Mouse (Mus musculus) liver, embryonic 14.5 days (tissue): ENCODE measurements around the gene Kdm1a. TPM values are rescaled to one million over a fixed set of nuclear protein-coding genes. Genes with fewer than 3 reads are reported as not detected.

ENCODE experiments used
- ATAC-seq: fragments of 200-750 bp; cut with Nextera tagmentation; 2 replicates; pipeline ENCODE4 v1.8.0; 2017; ENCODE audit warnings: moderate number of reproducible peaks, mild to moderate bottlenecking, moderate library complexity; ENCODE audit not compliant: insufficient read depth
- DNase-seq, 3 experiments: peaks; one replicate each; pipeline ENCODE4 v3.0.0-alpha.2; 2012 to 2013; ENCODE audit warnings: low read depth in 3 of 3, low spot score in 3 of 3
- H3K27ac ChIP-seq: fragments of 300-500 bp; sonication (generic); 2 replicates; pipeline ENCODE4 v1.5.1; 2014; ENCODE audit warnings: moderate library complexity, mild to moderate bottlenecking, control low read depth, inconsistent platforms
- H3K27me3 ChIP-seq: fragments of 300-500 bp; sonication (generic); 2 replicates; pipeline ENCODE4 v1.6.1; 2014; ENCODE audit warnings: mild to moderate bottlenecking, low read length, moderate library complexity; ENCODE audit not compliant: control insufficient read depth, insufficient read depth
- H3K36me3 ChIP-seq: fragments of 300-500 bp; sonication (generic); replicated peaks from 2 replicates; pipeline ENCODE4 v1.6.1; 2014; ENCODE audit warnings: low read depth; ENCODE audit not compliant: control insufficient read depth, insufficient read depth
- H3K4me1 ChIP-seq, 2 experiments: fragments of 200-500 bp in 1 of 2; fragments of 300-500 bp in 1 of 2; sonication (generic) in 1 of 2; replicated peaks; 2 replicates each; pipeline ENCODE4 v1.6.1; 2012 to 2014; ENCODE audit warnings: antibody characterized with exemption in 1 of 2, inconsistent platforms in 1 of 2, low read length in 1 of 2; ENCODE audit not compliant: control insufficient read depth in 2 of 2, insufficient read depth in 2 of 2
- H3K4me2 ChIP-seq: fragments of 300-500 bp; sonication (generic); 2 replicates; pipeline ENCODE4 v1.6.1; 2014; ENCODE audit warnings: low read depth, mild to moderate bottlenecking, control low read depth, moderate library complexity
- H3K4me3 ChIP-seq, 2 experiments: fragments of 200-500 bp in 1 of 2; fragments of 300-500 bp in 1 of 2; sonication (generic) in 1 of 2; 2 replicates each; pipeline ENCODE4 v1.5.1; 2012 to 2014; ENCODE audit warnings: low read depth in 2 of 2, low read length in 2 of 2, mild to moderate bottlenecking in 2 of 2, control low read depth in 1 of 2, inconsistent platforms in 1 of 2, moderate library complexity in 1 of 2; ENCODE audit not compliant: insufficient read depth in 1 of 2
- H3K9ac ChIP-seq: fragments of 300-500 bp; sonication (generic); replicated peaks from 2 replicates; pipeline ENCODE4 v1.6.1; 2014; ENCODE audit warnings: mild to moderate bottlenecking, control low read depth, moderate library complexity
- H3K9me3 ChIP-seq: fragments of 300-500 bp; sonication (generic); 2 replicates; pipeline ENCODE4 v1.6.1; 2016; ENCODE audit warnings: low read length, mixed read lengths; ENCODE audit not compliant: control insufficient read depth
- CTCF ChIP-seq: IDR thresholded peaks from 2 replicates; pipeline ENCODE4 v1.5.1; 2016; ENCODE audit warnings: antibody characterized with exemption, low read depth, control low read depth
- EP300 ChIP-seq: IDR thresholded peaks from 2 replicates; pipeline ENCODE4 v1.6.1; 2016; ENCODE audit warnings: antibody characterized with exemption, low read depth
- WGBS: fragments of 180-500 bp; shearing (Covaris S2); extraction: QIAGEN DNeasy Blood & Tissue Kit; methylation state at CpG from one replicate; pipeline ENCODE4 v1.1.7; 2014; ENCODE audit not compliant: insufficient replicate concordance; 5-methylcytosine and 5-hydroxymethylcytosine counted together
- polyA plus RNA-seq, 2 experiments: library from polyadenylated mRNA; depleted of rRNA in 1 of 2; stranded (reverse) in 1 of 2; unstranded in 1 of 2; fragments of >200 nt; fragmentation: Nextera tagmentation in 1 of 2; extraction: Ambion mirVana in 1 of 2; gene quantifications; 2 replicates each; pipeline versions ENCODE4 v1.2.1 to v1.2.3; 2012 to 2014

The Kdm1a gene
- polyA plus RNA-seq, 2 experiments, result 12.0 to 17.8 TPM

GRCm38 (mm10) chr4:136602018-136602554, 437 bp downstream of the Kdm1a start:
- ATAC-seq (peak; percentile 67), DNase-seq (no peak)
- Histone ChIP-seq H3K36me3 (peaks cover 2% of the 10 kb centered on the region; the same call in 1 of the 2 replicates), H3K27me3 (no peaks in the 10 kb centered on the region), H3K9me3 (no peaks in the 10 kb centered on the region), H3K9ac (peak overlapping the region; percentile 98), H3K4me2 (peak overlapping the region; percentile 82), H3K27ac (peak overlapping the region; percentile 63), H3K4me3 (peak overlapping the region; percentile 96 to 99), H3K4me1 (peaks cover 8 to 20% of the 10 kb centered on the region in 2 experiments)
- no peak for TF ChIP-seq EP300
- no peak for TF ChIP-seq CTCF
- under 1% methylated on average over 65 of the region's 68 CpGs for WGBS

DNA sequence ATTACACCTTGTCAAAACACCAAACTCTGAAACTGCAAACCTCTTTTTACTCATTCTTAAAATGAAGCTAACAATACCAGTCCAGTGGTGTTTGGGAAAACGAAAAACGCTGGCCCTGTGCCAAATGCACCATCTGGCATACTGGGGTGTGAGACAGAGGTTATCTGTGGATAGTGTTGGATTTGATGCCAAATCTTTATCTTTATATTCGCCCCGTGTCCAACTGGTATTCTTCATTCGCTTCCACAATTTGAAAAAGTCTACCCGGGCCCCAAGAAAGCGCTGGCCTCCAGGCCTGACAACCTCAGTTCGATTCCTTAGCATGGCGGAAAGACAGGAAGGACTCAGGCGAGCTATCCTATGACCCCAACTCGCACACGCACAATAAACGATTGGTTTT, 1.0 kb downstream of the Kdm1a start:
- Histone ChIP-seq H3K9ac (peak overlapping the region; percentile 98), H3K27ac (peak overlapping the region; percentile 63), H3K4me3 (peak overlapping the region; percentile 96 to 99), H3K4me1 (peaks cover 8 to 20% of the 10 kb centered on the region in 2 experiments), H3K36me3 (peaks cover 2% of the 10 kb centered on the region; the same call in 1 of the 2 replicates), H3K27me3 (no peaks in the 10 kb centered on the region), H3K4me2 (peak overlapping the region; percentile 82), H3K9me3 (no peaks in the 10 kb centered on the region)
- DNase-seq (no peak), ATAC-seq (no peak)
- TF ChIP-seq CTCF (no peak), EP300 (no peak)
- 2% methylated on average over 13 of the region's 13 CpGs for WGBS

DNA sequence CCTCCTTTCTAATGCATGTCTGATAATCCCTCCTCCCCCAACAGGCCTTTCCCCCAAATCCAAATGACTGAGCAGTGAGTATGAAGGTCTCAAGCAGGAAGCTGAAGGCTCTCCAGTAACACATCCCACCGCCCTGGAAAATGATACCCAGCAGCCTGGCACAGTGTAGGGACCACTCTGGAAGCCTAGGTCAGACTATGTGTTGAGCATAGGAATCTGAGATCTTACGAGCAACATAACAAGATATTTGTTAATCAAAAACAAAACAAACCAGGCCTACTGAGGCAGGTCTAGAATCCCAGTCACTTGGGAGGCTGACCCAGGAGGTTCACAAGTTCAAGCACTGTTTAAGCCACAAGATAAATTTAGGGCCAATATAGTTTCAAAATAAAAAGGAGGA, 2.0 kb downstream of the Kdm1a start:
- Histone ChIP-seq H3K36me3 (peaks cover 2% of the 10 kb centered on the region; the same call in 1 of the 2 replicates), H3K9ac (peak overlapping the region; percentile 5), H3K27ac (no peak overlapping the region), H3K4me1 (peaks cover 8 to 20% of the 10 kb centered on the region in 2 experiments), H3K4me2 (peak overlapping the region; percentile 82), H3K4me3 (peak overlapping the region in 1 of 2 experiments; percentile 99; a peak in 1 of 4 replicates), H3K27me3 (no peaks in the 10 kb centered on the region), H3K9me3 (no peaks in the 10 kb centered on the region)
- WGBS, result 80% methylated on average over 2 of the region's 2 CpGs
- TF ChIP-seq EP300 (no peak), CTCF (no peak)
- ATAC-seq (no peak), DNase-seq (no peak)

DNA sequence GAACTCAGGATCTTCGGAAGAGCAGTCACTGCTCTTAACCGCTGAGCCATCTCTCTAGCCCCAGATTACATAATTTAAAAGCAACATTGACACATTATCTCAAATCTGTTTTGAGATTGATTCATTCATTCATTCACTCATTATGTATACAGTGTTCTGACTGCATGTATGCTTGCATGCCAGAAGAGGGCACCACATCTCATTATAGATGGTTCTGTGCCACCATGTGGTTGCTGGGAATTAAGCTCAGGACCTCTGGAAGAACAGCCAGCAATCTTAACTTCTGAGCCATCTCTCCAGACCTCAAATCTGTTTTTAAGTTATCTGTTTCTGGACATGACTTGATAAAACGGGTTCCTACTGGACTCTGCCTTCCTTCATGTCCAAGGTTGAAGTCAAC, 2.7 kb downstream of the Kdm1a start:
- no peaks in the 10 kb centered on the region for H3K27me3 ChIP-seq
- ATAC-seq (no peak), DNase-seq (no peak)
- peaks cover 8 to 20% of the 10 kb centered on the region in 2 experiments for H3K4me1 ChIP-seq
- peaks cover 2% of the 10 kb centered on the region; the same call in 1 of the 2 replicates for H3K36me3 ChIP-seq
- no peak overlapping the region for H3K27ac ChIP-seq
- no peaks in the 10 kb centered on the region for H3K9me3 ChIP-seq
- H3K9ac ChIP-seq, result no peak overlapping the region
- TF ChIP-seq CTCF (peak; percentile 44), EP300 (no peak)
- WGBS, result 81% methylated on average over 3 of the region's 3 CpGs
- no peak overlapping the region for H3K4me2 ChIP-seq
- H3K4me3 ChIP-seq, result no peak overlapping the region

GRCm38 (mm10) chr4:136598268-136598876, 4.2 kb downstream of the Kdm1a start:
- Histone ChIP-seq H3K27ac (no peak overlapping the region), H3K4me3 (no peak overlapping the region), H3K27me3 (no peaks in the 10 kb centered on the region), H3K9ac (no peak overlapping the region), H3K4me2 (no peak overlapping the region), H3K4me1 (peaks cover 8 to 20% of the 10 kb centered on the region in 2 experiments), H3K36me3 (peaks cover 2% of the 10 kb centered on the region; the same call in 1 of the 2 replicates), H3K9me3 (no peaks in the 10 kb centered on the region)
- DNase-seq (no peak), ATAC-seq (no peak)
- TF ChIP-seq EP300 (no peak), CTCF (no peak)
- 65% methylated on average over 7 of the region's 7 CpGs for WGBS
